Mouse (Mus musculus): ENCODE results near the gene Acsf3. TPM values are rescaled to one million over a fixed set of nuclear protein-coding genes. Genes with fewer than 3 reads are reported as not detected.

The Acsf3 gene
- total RNA-seq, 2 experiments from 2014 or later, result 17.7 to 21.0 TPM

- no peak for DNase-seq (ENCODE audit: low spot score in 2 of 2)
Observed at GRCm38 (mm10) chr8:122761109-122761508, 14.2 kb upstream of the Acsf3 start.

GRCm38 (mm10) chr8:122762731-122763266 lies 12.5 kb upstream of the Acsf3 start:
- DNase-seq (ENCODE audit: low spot score in 2 of 2), result no peak

DNA sequence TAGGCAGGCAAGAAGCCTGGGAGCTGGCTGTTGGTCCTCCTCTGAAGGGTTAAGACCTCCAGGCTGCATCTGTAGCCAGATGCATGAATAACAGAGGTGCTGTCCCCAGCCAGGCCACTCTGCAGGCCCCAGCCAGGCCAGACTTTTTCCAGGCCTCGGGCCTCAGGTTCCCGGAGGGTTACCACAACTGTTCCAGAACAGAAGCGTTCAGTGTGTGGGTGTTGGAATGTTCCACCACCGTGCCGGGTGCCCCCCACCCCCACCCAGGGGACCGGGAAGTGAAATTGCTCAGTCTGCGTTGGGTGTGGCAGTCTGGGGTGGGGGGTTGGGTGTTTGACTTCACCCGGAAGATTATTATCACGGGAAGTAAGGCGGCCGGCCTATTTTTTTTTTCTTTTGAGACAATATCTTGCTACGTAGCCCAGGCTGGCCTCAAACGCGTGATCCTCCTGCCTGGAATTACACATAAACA lies 12.0 kb upstream of the Acsf3 start:
- DNase-seq (ENCODE audit: low spot score in 2 of 2), result no peak

GRCm38 (mm10) chr8:122764790-122765474 lies 10.4 kb upstream of the Acsf3 start:
- DNase-seq (ENCODE audit: low spot score in 2 of 2), result no peak

DNA sequence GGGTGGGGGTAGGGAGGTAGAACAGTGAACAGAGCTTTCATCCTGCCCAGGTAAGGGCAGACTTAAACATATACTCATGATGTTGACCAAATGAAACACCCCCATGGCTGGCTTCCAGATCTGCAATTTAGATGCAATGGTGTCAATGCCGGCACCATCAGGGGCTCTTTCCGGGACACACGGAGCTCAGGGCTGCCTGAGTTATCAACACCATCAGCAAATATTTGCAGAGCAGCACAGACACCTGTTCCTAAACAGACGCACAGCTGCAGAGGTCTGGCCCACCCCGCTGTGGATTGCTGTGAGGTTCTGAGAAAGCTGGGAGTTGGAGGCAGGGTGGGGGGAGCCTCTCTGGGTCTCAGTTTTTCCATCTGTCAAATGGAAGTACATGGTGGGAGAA lies 9.1 kb upstream of the Acsf3 start:
- DNase-seq (ENCODE audit: low spot score in 2 of 2), result no peak

DNA sequence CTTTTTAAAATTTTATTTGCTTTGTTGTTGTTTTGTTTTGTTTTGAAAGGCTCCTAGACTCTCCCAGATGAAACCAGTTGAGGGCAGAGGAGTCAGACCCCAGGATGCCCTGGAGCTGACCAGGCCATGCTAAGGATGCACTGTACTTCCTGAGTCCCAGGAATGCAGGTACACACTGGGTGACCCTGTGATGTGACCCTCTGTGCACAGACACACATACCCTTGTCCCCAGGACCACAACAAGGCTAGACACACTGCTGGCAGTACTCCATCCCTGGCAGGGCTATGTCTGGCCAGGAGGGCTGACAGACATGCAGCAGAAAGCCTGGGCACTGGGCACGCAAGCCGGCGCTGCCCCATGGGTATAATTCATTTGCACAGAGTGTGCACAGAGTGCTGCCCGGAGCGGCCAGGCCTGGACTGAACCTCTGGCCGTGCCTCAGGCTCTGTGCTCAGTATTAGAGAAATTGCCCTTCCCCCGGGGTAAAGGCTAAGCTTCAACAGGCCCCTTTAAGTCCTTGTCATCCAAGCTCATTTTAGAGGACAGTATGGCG lies 8.6 kb upstream of the Acsf3 start:
- no peak for DNase-seq (ENCODE audit: low spot score in 2 of 2)

- no peak for DNase-seq (ENCODE audit: low spot score in 2 of 2)
Observed at GRCm38 (mm10) chr8:122767229-122767628, 8.1 kb upstream of the Acsf3 start.

- peak; percentile 61 to 70 for DNase-seq (ENCODE audit: low spot score in 2 of 2)
Observed at GRCm38 (mm10) chr8:122769251-122770058, 5.8 kb upstream of the Acsf3 start.

DNA sequence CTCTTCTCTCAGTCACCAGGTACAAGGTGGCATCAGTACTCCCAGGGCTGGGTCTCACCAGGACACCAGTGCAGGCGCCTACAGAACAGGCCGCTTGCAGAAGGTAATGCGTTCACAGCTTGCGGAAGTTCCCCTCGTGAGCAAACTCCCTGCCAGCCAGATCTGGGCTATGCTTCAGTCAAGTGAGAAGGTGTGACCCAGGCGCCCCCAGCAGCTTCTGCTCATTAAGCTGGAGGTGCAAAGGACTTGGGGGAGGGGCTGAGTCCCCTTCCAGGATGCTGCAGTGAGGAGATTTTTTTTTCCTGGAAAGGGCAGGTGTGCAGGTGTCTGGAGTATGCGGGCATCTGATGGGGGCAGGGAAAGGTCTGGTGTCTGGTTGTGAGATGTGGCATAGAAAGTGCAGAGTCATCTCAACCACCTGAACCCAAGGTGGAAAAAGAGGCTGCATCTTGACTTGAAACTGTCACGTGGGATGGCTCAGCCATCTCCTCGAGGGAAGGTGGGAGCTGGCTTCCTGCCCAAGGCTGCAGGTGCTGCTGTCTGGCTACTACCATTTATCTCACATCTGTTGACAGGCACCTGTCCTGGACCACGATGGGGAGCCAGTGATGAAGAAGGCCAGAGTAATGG lies 2.7 kb upstream of the Acsf3 start:
- no peak for DNase-seq (ENCODE audit: low spot score in 2 of 2)

GRCm38 (mm10) chr8:122777701-122778100 lies 2.4 kb downstream of the Acsf3 start:
- DNase-seq (ENCODE audit: low spot score in 2 of 2), result peak; percentile 27 to 51

DNA sequence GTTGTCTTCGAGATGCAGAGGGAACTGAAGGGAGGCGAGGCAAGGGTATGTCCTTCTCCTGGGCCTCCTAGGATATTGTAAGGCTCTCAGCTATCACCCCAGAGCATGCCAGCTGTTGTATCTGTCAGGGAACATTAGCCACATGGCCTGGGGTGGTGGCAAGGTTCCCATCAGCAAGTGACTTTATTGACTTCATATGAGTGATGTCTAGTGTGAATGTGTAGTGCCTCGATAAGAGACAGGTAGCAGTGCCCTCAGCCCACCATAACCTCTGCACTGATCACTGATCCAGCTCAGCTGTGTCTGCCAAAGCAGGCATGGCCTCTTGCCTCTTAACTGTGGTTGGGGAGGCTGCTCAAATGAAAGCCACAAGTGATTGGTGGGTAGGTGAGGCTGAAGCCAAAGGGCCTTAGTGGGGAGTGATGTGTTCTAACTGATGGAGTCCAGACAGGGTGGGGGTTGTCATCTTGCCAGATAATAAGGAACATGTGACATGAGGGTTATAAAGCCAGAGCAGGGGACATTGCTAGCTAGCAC lies 3.5 kb downstream of the Acsf3 start:
- no peak for DNase-seq (ENCODE audit: low spot score in 2 of 2)

DNA sequence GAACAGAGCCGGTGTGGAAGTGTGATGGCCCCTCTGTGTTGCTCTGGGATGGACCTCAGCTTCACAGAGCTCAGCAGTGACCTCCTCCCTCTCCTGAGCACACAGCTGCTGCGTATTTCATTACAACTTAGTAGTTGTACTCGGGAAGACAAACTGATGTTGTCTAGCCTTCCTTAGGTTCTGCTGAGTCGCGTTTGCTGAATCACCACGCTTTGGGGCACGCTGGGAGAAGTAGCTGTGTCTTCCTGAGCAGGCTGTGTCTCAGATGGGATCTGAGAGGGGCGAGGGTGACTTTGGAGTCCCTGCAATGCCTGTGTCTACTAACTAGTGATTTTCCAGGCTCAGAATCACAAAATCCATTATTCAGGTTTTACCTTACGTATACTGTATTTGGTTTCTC lies 4.0 kb downstream of the Acsf3 start:
- no peak for DNase-seq (ENCODE audit: low spot score in 2 of 2)

GRCm38 (mm10) chr8:122784756-122785155 lies 9.5 kb downstream of the Acsf3 start:
- DNase-seq (ENCODE audit: low spot score in 2 of 2), result no peak

DNA sequence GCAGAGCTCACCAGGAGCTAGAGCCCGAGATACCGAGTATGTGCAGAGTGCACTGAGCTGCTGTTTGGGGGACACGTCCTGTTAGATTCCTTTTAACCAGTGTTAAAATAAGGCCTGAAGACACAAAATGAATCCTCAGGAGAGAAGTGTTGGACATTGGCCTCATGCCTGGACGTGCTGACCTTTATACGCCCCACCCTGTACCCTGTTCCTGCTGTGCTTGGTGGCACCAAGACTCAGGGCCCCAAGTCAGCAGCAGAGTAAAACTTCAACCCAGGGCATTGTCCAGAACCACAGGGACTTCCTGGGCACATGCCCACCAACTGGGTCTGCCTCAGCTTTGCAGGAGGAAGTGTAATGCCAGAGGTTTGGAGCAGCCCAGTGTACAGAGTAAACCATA lies 14.5 kb downstream of the Acsf3 start:
- no peak for DNase-seq (ENCODE audit: low spot score in 2 of 2)

DNA sequence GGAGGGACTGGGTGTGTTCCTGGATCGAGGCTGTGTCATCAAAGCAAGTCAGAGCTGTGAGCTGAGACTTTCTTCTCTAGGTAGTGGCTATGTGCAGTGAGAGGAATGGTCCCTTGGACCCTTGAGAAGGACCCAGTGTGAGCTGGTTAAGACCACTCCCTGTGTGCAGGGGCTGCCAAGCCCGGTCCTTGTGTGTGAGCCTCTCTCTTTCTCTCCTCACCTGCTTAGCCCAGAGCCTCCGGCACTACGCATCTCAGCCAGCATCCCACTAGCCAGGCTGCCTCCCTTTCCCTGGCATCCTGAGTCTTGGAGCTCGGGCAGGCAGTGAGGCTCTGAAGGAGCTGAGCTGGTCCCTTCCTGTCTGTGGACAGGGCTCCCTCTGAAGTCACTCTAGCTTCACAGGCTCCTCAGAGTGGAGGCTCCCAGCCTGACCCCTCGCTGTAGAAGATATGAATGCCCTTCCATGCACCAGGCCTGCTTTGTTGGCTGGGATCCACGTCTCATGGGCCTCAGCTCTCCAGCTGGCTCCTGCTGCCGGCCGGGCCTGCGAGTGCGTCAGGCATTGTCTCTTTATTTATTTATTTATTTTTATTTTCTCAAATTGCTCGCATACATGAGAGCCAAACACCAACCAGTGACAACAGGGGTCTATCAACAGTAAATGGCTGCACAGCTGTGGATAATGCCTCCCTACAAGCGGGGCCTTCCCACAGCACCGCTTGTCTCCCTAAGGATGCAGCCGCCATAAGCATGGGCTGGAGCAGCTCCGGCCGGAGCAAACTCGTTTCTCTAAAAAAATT lies 18.3 kb downstream of the Acsf3 start:
- peak in 1 of 2 experiments; percentile 25 for DNase-seq (ENCODE audit: low spot score in 2 of 2)

DNA sequence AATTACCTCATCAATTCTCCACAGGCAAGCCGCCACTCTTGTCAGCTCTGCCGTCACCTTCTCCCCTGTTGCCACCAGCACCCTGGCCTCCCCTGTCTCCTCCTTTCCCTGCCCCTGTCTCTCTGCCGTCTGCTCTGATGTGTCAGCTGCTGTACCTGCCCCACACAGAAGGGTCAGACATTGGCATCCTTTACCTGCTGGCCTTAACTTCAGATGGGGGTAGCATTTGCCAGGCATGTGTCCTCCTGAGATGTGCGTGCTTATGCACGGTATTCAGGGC lies 18.8 kb downstream of the Acsf3 start:
- DNase-seq (ENCODE audit: low spot score in 2 of 2), result no peak

DNA sequence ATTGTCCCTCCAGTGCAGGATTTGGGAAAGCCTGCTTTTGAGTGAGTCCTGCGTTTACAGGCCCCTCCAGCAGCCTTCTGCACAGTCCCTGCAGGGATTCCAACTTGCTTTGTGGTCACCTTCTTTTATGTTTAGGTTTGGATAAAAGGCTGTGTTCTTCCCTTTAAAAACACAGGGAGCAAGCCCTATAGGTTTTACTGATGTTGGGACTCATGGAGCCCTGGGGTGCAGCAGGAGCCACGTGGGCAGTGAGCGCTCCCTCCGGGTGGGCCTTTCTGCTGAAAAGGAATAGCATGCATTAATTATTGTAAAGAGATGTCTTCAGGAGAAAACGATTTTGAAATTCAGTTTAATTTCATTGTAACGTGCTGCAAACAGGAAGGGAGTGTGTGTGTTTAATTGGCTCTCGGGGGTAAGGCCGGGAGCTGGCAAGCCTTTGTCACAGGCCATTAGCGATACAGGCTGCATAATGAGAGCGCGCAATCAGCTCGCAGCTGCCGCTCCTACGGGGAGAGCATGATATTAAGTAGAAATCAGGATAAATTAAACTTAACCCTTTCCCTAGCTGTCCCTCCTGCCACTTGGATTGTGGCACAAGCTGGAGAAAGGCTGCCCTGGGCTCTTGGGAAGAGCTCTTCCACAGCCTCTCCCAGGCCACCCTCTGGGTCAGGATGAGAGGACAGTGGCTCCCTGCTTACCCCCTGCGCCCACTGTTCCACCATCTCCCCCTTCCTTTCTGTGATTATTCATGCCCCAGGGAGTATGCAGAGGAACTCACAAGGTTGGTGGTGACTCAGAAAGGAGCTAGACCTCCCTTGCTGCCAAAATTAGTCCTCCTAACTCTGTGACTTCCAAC lies 28.8 kb downstream of the Acsf3 start:
- no peak for DNase-seq (ENCODE audit: low spot score in 2 of 2)

DNA sequence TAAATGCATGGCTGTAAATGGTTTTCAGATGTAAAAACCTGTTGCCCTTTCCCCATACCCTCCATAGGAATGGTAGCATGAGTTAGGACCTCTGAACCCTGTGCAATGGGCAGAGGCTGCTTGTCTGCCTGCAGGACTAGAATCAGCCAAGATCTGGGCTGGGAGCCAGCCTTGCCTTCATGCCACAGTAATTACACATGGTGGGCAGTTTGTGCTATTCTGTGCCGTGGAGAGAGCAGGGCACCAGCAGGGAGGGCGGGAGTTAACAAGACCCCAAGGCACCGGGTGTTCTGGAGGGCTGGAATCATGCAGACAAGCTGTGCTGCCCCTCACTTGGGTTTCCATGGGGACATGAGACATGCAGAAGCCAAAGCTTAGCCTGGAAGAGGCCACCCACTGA lies 30.1 kb downstream of the Acsf3 start:
- DNase-seq (ENCODE audit: low spot score in 2 of 2), result peak in 1 of 2 experiments; percentile 21

- no peak for DNase-seq (ENCODE audit: low spot score in 2 of 2)
Observed at GRCm38 (mm10) chr8:122806956-122807538, 31.8 kb downstream of the Acsf3 start.
